Mouse (Mus musculus): ENCODE measurements around the gene Cnr2. TPM values are rescaled to one million over a fixed set of nuclear protein-coding genes. Genes with fewer than 3 reads are reported as not detected.

Gene Cnr2
- 0.20 TPM for polyA plus RNA-seq (2015; fragmentation: Illumina TruSeq; extraction: RNeasy Lipid Tissue Mini Kit (QIAGEN cat#74804); ENCODE audit: insufficient read depth, low read depth, low replicate concordance)

GRCm38 (mm10) chr4:135895071-135895571, at the start of gene Cnr2:
TSS of gene Cnr2 (plus strand) at chr4:135895394.

DNA sequence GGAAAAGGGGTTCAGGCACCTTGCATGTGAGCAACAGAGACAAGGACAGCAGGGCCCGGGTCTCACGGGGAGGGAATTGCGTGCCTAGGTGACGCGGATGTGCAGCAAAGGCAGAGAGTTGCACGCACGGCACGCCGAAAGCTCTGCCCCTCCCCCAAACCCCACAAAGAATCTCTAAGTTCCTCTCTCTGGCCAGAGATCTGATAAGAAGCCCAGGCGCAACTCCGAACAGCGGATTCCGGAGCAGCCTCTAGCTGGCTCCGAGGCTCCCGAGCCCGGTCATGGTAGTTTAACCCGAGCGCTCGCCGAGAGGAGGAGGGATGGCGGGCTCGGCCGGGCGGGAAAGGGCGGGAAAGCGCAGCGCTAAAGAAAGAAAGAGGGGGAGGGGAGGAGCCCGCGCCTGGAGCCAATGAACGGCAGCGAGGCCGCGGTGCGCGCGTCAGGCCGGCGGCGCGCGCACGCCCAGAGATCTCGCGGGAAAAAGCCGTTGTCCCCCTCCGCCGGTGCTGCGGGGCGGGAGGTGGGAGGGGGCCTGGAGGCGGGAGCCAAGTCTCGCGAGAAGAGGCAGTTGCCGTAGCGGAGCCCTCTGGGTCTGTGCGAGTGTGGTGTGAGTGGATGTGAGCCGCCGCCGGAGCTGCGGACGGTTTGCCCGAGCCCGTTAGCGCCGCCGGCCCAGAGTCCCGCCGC, 39.5 kb upstream of the Cnr2 start, which contains the start of gene Srsf10:
Gene Srsf10 (plus strand): TSS at position 212 of the 687 bp plus-strand sequence.

DNA sequence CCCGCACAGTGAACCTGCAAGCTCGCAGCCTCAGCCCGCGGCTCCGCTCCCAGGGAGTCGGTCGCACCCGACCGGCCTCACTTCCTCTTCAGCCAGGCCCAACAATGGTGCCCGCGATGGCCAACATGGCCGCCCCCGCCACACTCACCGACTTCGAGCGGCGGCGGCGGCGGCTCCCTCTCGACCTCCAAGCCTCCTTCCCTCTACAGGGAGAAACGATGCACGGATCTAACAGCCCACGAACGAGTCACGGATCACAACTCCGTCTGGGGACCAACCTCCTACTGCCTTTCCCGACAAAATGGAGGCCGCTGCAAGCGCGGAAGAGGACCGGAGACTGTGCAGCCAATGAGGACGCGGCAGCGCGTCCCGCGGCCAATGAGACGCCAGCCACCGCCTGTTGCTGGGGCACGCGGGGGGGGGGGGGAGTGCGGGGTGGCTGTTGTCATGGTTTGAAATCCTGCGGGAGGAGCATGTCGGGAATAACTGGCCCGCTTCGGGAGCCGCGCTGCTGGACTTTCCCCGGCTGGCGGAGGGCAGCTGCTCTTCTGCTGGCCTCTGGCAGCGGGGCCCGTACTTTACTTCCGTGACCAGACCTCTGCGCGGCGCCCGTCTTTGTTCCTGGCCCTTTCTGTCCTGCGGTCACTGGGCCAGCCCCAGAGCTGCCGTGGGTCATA, 21.5 kb upstream of the Cnr2 start, which contains the start of gene Pnrc2:
Gene Pnrc2 (minus strand): TSS at position 325 of the 677 bp plus-strand sequence.

DNA sequence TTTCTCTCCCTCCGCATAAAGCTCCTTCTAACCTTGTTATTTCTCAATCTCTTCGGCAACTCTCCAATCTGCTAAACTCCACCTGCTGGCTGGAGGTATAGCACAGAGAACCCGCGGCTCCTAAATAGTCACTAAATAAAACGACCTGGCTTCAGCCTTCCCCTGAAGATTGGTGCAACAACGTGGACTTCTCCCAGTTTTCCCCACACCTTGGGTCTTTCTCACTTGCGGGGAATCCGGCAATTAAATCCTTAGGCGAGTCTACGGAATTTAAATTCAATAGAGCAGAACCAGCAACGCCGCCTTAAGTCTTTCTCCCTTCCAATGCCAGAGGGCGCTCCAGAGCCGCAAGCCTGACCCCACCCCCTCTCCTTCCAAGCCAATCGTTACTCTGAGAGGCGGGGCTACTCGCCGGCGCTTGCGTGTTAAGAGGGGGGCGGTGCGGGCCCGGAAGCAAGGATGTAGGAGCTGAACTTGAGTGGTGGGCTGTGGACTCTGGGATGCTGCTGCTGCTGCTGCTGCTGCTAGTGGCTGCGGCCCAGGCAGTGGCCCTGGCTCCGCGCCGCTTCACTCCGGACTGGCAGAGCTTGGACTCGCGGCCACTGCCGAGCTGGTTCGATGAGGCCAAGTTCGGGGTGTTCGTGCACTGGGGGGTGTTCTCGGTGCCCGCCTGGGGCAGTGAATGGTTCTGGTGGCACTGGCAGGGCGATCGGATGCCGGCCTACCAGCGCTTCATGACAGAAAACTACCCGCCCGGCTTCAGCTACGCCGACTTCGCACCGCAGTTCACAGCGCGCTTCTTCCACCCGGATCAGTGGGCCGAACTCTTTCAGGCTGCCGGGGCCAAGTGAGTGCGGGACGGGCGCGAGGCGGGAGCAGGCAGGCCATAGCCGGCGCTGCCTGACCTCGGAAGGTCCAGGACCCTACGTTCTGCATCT, 25.4 kb downstream of the Cnr2 start, which contains the start of gene Fuca1:
Gene Fuca1 (plus strand): TSS at position 432 of the 938 bp plus-strand sequence.

DNA sequence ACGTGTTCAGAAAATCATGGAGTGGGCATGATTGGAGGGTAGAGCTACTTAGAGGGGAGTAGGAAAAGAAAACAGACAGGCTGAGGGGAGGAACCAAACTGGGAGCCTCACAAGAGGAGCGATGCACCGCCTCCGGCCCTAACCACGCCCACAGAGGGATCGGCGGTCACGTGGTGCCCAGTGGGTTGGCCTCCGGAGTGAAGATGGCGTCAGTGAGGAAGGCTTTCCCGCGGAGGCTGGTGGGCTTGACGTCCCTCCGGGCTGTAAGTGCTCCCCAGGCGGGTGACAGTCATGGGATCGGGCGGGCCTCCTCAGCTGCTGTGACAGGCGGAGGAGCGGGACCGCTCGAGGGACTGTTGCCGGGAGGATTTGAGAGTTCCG, 51.1 kb downstream of the Cnr2 start, which contains the start of gene Hmgcl:
Gene Hmgcl (plus strand): TSS at position 171 of the 381 bp plus-strand sequence.

GRCm38 (mm10) chr4:135963457-135964193, 68.4 kb downstream of the Cnr2 start, which contains the start of gene Gale:
TSS of gene Gale (plus strand) at chr4:135963727.

Other genes starting within 250 kb of the Cnr2 start
- 1.00 TPM for gene Ifnlr1, start 209.1 kb upstream of the Cnr2 start, polyA plus RNA-seq (2015; fragmentation: Illumina TruSeq; extraction: RNeasy Lipid Tissue Mini Kit (QIAGEN cat#74804); ENCODE audit: insufficient read depth, low read depth, low replicate concordance)
- gene Il22ra1, start 167.2 kb upstream of the Cnr2 start, polyA plus RNA-seq (2015; fragmentation: Illumina TruSeq; extraction: RNeasy Lipid Tissue Mini Kit (QIAGEN cat#74804); ENCODE audit: insufficient read depth, low read depth, low replicate concordance) = 3.6 TPM
- 2.3 TPM for gene Myom3, start 135.7 kb upstream of the Cnr2 start, polyA plus RNA-seq (2015; fragmentation: Illumina TruSeq; extraction: RNeasy Lipid Tissue Mini Kit (QIAGEN cat#74804); ENCODE audit: insufficient read depth, low read depth, low replicate concordance)
- 18.5 TPM for gene Srsf10, start 39.6 kb upstream of the Cnr2 start, polyA plus RNA-seq (2015; fragmentation: Illumina TruSeq; extraction: RNeasy Lipid Tissue Mini Kit (QIAGEN cat#74804); ENCODE audit: insufficient read depth, low read depth, low replicate concordance)
- gene Pnrc2, start 21.5 kb upstream of the Cnr2 start, polyA plus RNA-seq (2015; fragmentation: Illumina TruSeq; extraction: RNeasy Lipid Tissue Mini Kit (QIAGEN cat#74804); ENCODE audit: insufficient read depth, low read depth, low replicate concordance) = 26.0 TPM
- gene Fuca1, start 25.3 kb downstream of the Cnr2 start, polyA plus RNA-seq (2015; fragmentation: Illumina TruSeq; extraction: RNeasy Lipid Tissue Mini Kit (QIAGEN cat#74804); ENCODE audit: insufficient read depth, low read depth, low replicate concordance) = 27.0 TPM
- gene Hmgcl, start 51.1 kb downstream of the Cnr2 start, polyA plus RNA-seq (2015; fragmentation: Illumina TruSeq; extraction: RNeasy Lipid Tissue Mini Kit (QIAGEN cat#74804); ENCODE audit: insufficient read depth, low read depth, low replicate concordance) = 13.4 TPM
- 15.9 TPM for gene Gale, start 68.3 kb downstream of the Cnr2 start, polyA plus RNA-seq (2015; fragmentation: Illumina TruSeq; extraction: RNeasy Lipid Tissue Mini Kit (QIAGEN cat#74804); ENCODE audit: insufficient read depth, low read depth, low replicate concordance)
- 28.8 TPM for gene Lypla2, start 77.2 kb downstream of the Cnr2 start, polyA plus RNA-seq (2015; fragmentation: Illumina TruSeq; extraction: RNeasy Lipid Tissue Mini Kit (QIAGEN cat#74804); ENCODE audit: insufficient read depth, low read depth, low replicate concordance)
- 6.3 TPM for gene Pithd1, start 91.9 kb downstream of the Cnr2 start, polyA plus RNA-seq (2015; fragmentation: Illumina TruSeq; extraction: RNeasy Lipid Tissue Mini Kit (QIAGEN cat#74804); ENCODE audit: insufficient read depth, low read depth, low replicate concordance)
- gene Eloa, start 126.4 kb downstream of the Cnr2 start, polyA plus RNA-seq (2015; fragmentation: Illumina TruSeq; extraction: RNeasy Lipid Tissue Mini Kit (QIAGEN cat#74804); ENCODE audit: insufficient read depth, low read depth, low replicate concordance) = 6.1 TPM
- 367 TPM for gene Rpl11, start 158.0 kb downstream of the Cnr2 start, polyA plus RNA-seq (2015; fragmentation: Illumina TruSeq; extraction: RNeasy Lipid Tissue Mini Kit (QIAGEN cat#74804); ENCODE audit: insufficient read depth, low read depth, low replicate concordance)
- gene Id3, start 248.1 kb downstream of the Cnr2 start, polyA plus RNA-seq (2015; fragmentation: Illumina TruSeq; extraction: RNeasy Lipid Tissue Mini Kit (QIAGEN cat#74804); ENCODE audit: insufficient read depth, low read depth, low replicate concordance) = 40.0 TPM

All from pancreas, adult 10 weeks (tissue).